Mouse (Mus musculus) lung, adult 2 months (tissue): ENCODE measurements around the gene Il9r. TPM values are rescaled to one million over a fixed set of nuclear protein-coding genes. Genes with fewer than 3 reads are reported as not detected.
A peak's percentile ranks its signal among the peaks of the same experiment; 100 is the strongest.

Source experiments
- DNase-seq: peaks from one replicate; pipeline ENCODE4 v3.0.0; 2022
- H3K4me1 ChIP-seq: fragments of 200-500 bp; 2 replicates; pipeline ENCODE4 v1.6.1; 2011; ENCODE audit warnings: low read length; ENCODE audit not compliant: control insufficient read depth, insufficient read depth
- H3K4me3 ChIP-seq: fragments of 200-500 bp; replicated peaks from 2 replicates; pipeline ENCODE3; 2011; ENCODE audit warnings: low read depth, mild to moderate bottlenecking, control low read depth, low read length; ENCODE audit errors: extremely low read depth
- CTCF ChIP-seq: fragments of 200-500 bp; IDR thresholded peaks from 2 replicates; pipeline ENCODE4 v1.5.1; 2011; ENCODE audit warnings: mild to moderate bottlenecking, low read length, control low read depth; ENCODE audit not compliant: insufficient read depth
- POLR2A ChIP-seq: fragments of 200-500 bp; IDR thresholded peaks from 2 replicates; pipeline ENCODE4 v1.6.1; 2011; ENCODE audit warnings: low read depth, mild to moderate bottlenecking, control low read depth, low read length, borderline replicate concordance; ENCODE audit errors: extremely low read depth
- WGBS: fragments of 180-500 bp; shearing (Covaris S2); methylation state at CpG from one replicate; pipeline ENCODE4 v1.1.7; 2018; 5-methylcytosine and 5-hydroxymethylcytosine counted together
- polyA plus RNA-seq: library from polyadenylated mRNA; depleted of rRNA; stranded (reverse); fragments of >200 nt; gene quantifications from 2 replicates; pipeline ENCODE4 v1.2.3, GENCODE M21; 2012

Gene Il9r
- polyA plus RNA-seq, 1 experiment: 1.4 TPM

DNA sequence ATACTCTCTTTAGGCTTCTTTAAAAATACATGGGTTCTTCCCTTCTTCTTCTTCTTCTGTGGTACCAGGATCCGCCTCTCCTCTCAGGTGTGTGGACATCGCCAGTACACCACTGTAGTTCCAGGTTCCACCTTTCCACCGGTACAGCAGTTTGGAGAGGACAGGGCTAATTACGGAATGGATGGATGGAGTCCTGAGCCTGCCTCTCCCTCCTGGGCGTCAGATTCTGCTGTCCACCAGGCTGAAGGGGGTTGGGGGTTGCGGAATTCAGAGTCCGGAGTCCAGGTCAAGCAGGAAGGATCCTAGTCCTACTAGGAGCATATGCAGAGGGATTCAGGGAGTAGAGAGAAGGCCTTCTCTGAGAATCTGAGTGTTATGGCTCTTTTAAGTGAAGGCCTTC lies 46.9 kb downstream of the Il9r start:
- no peak for TF ChIP-seq CTCF
- TF ChIP-seq POLR2A: no peak
- WGBS: 87% methylated on average over 7 of the region's 7 CpGs
- H3K4me3 ChIP-seq: no peak overlapping the region
- no peaks in the 10 kb centered on the region for H3K4me1 ChIP-seq
- DNase-seq: no peak

GRCm38 (mm10) chr11:32152814-32153213 lies 47.3 kb downstream of the Il9r start:
- DNase-seq: no peak
- Histone ChIP-seq H3K4me3 (no peak overlapping the region), H3K4me1 (no peaks in the 10 kb centered on the region)
- TF ChIP-seq POLR2A (no peak), CTCF (no peak)

DNA sequence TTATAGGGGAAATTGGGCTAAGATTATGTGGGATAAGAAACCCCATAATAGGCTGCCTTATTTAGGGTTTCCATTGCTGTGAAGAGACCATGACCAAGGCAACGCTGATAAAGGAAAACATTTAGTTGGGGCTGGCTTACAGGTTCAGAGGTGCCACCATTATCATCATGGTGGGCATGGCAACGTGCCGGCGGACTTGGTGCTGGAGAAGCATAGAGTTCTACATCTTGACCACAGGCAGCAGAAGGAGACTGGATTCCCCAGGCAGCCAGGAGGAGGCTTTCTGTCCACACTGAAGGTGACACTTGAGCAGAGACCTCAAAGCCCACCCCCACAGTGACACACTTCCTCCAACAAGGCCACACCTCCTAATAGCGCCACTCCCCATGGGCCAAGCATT lies 48.8 kb downstream of the Il9r start:
- no peak for DNase-seq
- Histone ChIP-seq H3K4me3 (no peak overlapping the region), H3K4me1 (no peaks in the 10 kb centered on the region)
- 88% methylated on average over 5 of the region's 5 CpGs for WGBS
- no peak for TF ChIP-seq CTCF
- TF ChIP-seq POLR2A: no peak

- Histone ChIP-seq H3K4me3 (no peak overlapping the region), H3K4me1 (no peaks in the 10 kb centered on the region)
- WGBS: 73% methylated on average over 11 of the region's 11 CpGs
- TF ChIP-seq CTCF: no peak
- no peak for TF ChIP-seq POLR2A
- DNase-seq: no peak
These were observed 50.5 kb downstream of the Il9r start for GRCm38 (mm10) chr11:32149605-32150004.

GRCm38 (mm10) chr11:32142771-32143170 lies 57.3 kb downstream of the Il9r start:
- no peak for DNase-seq
- WGBS: 71% methylated on average over 5 of the region's 5 CpGs
- H3K4me3 ChIP-seq: no peak overlapping the region
- TF ChIP-seq POLR2A (no peak), CTCF (no peak)
- no peaks in the 10 kb centered on the region for H3K4me1 ChIP-seq

DNA sequence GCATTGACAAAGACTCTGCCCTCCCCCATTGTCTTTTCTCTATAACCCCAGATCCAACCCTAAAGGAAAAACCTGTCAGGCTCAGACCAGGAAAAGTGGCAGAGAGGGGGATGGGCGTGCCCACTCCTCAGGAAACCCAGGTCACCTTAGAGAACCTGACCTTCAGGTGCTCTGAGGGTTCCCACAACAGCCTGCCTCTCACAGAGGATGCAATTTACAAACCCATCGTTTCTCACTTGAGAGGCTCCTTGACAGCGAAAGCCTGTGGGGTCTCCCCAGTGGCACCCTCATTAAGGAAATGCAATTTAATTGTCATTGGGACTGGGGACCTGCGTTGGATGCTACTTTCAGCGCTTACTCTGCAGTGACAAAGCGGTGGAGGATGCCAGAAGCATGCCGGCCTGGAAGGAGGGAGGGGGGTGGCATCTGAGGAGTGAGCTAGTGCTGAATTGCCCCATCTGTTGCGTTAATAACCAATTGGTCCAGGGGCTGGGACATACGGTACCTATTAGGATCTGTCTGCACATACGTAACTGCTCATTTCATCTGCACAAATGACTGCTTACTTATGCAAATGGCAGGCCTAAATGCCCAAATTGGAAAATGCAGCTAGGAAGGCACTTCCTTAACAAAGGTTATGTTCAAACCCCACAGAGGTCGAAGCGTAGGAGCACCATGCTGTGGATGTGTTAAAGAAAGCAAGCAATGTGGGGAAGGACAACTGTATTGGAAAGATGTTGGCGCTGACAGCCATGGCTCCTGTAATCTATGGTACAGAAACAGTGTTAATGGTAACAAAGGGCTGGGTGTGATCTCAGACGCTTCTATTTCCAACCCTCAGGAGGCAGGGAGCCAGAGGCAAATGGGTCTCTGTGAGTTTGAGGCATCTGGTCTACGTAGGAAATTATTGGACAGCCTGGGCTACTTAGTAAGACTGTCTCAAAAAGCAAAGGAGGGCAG lies 58.2 kb downstream of the Il9r start:
- TF ChIP-seq POLR2A (no peak), CTCF (no peak)
- 82% methylated on average over 15 of the region's 15 CpGs for WGBS
- 0 out of 2 replicates have a peak, but pooled peaks cover 2% of the 10 kb centered on the region for H3K4me1 ChIP-seq
- no peak for DNase-seq
- no peak overlapping the region for H3K4me3 ChIP-seq

DNA sequence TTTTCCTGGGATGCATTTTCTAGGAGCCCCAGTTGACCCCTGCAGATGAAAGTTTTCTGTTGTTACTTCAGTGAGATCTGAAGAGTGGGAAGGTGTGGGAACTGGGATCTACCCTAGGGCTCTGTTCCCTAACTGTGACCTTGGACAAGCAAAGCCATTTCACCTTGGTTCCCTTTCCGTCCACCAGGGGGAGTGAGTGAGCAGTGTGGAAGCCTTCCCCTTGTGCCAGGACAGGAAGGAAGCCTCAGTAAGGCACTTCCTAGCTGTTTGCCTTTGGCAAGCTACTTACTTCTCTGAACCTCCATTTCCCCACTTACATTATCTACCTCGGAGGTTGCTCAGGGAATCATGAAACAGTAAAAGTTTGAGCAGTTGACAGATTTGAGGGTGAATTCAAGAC lies 59.0 kb downstream of the Il9r start:
- WGBS: 13% methylated on average over 2 of the region's 2 CpGs
- Histone ChIP-seq H3K4me3 (no peak overlapping the region), H3K4me1 (0 out of 2 replicates have a peak, but pooled peaks cover 2% of the 10 kb centered on the region)
- TF ChIP-seq CTCF (peak; percentile 98), POLR2A (no peak)
- peak; percentile 67 for DNase-seq

DNA sequence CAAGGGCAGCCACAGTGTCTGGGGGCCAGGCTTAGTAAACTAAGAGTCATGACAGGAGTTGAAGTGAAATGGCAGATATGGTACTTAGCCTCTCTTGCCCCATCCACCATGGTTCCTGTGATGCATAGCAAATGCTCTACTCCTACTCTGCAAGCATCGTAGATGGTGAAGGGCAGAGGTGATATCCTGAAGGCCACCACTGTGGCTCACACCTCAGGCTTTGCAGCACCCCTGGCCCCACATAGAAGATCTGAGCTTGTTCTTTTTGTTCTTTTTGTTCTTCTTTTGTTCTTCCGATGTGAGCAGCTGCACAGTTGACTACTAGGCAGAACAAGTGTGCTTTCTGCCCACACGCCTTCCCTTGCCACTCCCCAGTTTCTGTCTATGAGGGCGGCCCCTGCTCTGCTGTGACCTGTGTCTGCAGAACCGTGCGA lies 60.5 kb downstream of the Il9r start:
- 80% methylated on average over 6 of the region's 6 CpGs for WGBS
- 0 out of 2 replicates have a peak, but pooled peaks cover 2% of the 10 kb centered on the region for H3K4me1 ChIP-seq
- no peak for DNase-seq
- TF ChIP-seq POLR2A (no peak), CTCF (no peak)
- no peak overlapping the region for H3K4me3 ChIP-seq

- H3K4me1 ChIP-seq: 0 out of 2 replicates have a peak, but pooled peaks cover 2% of the 10 kb centered on the region
- DNase-seq: peak; percentile 8
- TF ChIP-seq CTCF: no peak
- no peak for TF ChIP-seq POLR2A
- 25% methylated on average over 9 of the region's 9 CpGs for WGBS
- no peak overlapping the region for H3K4me3 ChIP-seq
These were observed 61.5 kb downstream of the Il9r start for GRCm38 (mm10) chr11:32138614-32138964.
